Mouse (Mus musculus) layer of hippocampus, adult 8-10 months (tissue): ENCODE data around the gene Tyk2. TPM values are rescaled to one million over a fixed set of nuclear protein-coding genes. Genes with fewer than 3 reads are reported as not detected.

ENCODE experiments used
- DNase-seq, 2 experiments: peaks; one replicate each; pipeline ENCODE4 v3.0.0; 2022; ENCODE audit warnings: low spot score in 2 of 2
- total RNA-seq, 4 experiments: library from RNA; stranded (reverse); gene quantifications; 2 replicates each; pipeline ENCODE4 v1.2.4; 2022

Tyk2 gene
- 10 to 100 TPM; 17.1 to 20.7 (median 18.7) TPM for total RNA-seq

DNA sequence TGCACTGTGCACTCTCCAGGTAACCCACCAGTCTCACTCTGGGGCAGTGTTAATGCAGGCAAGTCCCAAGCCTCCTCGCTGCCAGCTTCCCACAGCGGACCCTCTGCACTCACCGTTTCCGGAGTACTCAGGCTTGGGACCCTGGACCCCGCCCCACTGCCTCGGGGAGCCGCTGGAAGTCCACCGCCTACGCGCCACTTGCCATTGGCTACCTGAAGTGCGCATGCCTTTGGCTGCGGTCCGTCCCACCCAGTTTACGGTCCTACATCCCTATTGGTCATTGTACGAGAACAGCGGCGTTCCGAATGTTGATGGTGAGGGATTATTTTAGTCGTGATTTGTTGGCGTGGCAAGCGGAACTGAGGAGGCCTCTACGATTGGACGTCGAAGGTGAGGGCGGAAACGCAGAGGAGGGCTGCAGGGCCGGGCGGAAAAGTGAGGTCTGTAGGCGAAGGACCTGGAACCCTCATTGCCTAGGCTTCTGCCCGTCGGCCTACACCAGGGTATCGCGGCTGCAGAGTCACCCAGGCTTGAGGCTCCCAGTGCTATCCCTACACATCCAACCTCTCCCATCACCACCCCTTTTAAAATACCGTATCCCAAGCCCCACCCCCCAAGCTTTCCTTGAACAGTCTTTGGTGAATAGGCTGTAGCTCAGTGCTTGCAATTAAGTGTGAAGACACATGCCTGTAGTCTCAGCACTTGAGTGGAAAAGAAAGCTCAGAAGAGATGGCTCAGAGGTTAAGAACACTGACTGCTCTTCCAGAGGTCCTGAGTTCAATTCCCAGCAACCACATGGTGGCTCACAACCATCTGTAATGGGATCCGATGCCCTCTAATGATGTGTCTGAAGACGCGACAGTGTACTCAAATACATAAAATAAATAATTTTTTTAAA is at the start of gene Tyk2:
TSS of gene Tyk2 (minus strand) at position 185 of the 898 bp plus-strand sequence.
- peak; percentile 93 to 96 for DNase-seq

DNA sequence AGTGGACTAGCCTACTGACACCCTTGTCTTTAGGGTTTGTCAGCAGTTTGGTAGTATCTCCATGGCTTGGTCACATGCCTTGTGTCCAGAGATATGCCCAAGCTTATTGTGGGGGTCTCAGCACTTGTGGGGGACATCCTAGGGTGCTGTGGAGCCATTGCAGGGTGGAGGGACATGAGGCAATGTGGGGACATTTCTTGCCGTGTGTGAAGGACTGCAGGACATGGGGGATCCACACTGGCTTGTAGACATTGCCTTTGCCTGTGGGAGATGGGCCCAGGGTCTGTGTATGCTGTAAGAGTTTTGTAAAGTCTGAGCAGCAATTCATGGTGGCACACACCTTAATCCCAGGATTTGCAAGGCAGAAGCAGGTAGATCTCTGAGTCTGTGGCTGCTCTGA is 49.8 kb upstream of the Tyk2 start:
- DNase-seq: no peak

- DNase-seq: no peak
These were observed 49.4 kb upstream of the Tyk2 start for GRCm38 (mm10) chr9:21180402-21180801.

- no peak for DNase-seq
These were observed 41.3 kb upstream of the Tyk2 start for GRCm38 (mm10) chr9:21172364-21172763.

GRCm38 (mm10) chr9:21169157-21169556 is 38.1 kb upstream of the Tyk2 start:
- no peak for DNase-seq

DNA sequence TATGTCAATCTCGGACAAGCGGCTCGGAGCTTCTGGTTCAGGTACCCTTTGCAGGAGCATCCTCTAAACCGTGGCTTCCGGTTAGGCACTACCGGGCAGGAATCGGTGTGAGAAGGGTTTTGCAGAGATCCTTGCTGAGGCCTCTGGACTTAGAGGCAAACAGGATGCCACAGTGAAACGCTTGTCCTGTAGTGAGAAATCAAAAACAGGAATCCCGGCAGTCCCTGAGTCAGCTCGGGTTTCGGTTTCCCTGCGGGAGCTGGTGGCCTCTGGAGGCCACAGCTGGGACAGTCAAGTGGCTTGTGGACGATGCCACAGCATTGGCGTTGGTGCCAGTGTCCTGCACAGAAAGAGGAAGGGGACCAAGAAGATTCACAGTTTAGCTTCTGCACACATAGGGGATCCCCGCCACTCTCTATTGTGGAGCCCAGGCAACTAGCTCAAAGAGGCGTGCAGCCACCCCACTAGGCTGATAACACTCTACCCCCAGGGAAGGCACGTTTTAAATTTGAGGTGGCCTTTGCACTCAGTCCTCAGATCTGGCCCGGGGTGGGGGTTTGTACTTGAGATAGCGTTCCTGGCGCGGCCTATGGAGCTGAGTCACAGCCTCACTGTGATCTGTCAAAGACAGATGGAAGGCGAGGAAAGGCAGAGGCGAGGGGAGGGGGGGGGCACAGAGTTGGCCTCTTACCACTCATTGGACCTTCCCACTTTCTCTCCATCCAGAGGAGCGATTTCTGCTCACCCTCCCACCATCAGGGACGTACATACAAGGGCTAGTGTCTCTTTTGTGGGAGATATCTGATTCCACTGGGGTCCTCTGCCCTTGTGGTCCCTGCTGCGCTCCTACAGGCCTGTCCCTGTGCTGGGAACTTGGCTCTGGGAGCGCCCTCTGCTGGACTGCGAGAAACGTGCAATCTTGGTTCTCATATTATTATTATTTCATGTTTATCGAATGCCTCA is 37.4 kb upstream of the Tyk2 start:
- peak in 1 of 2 experiments; percentile 68 for DNase-seq

DNA sequence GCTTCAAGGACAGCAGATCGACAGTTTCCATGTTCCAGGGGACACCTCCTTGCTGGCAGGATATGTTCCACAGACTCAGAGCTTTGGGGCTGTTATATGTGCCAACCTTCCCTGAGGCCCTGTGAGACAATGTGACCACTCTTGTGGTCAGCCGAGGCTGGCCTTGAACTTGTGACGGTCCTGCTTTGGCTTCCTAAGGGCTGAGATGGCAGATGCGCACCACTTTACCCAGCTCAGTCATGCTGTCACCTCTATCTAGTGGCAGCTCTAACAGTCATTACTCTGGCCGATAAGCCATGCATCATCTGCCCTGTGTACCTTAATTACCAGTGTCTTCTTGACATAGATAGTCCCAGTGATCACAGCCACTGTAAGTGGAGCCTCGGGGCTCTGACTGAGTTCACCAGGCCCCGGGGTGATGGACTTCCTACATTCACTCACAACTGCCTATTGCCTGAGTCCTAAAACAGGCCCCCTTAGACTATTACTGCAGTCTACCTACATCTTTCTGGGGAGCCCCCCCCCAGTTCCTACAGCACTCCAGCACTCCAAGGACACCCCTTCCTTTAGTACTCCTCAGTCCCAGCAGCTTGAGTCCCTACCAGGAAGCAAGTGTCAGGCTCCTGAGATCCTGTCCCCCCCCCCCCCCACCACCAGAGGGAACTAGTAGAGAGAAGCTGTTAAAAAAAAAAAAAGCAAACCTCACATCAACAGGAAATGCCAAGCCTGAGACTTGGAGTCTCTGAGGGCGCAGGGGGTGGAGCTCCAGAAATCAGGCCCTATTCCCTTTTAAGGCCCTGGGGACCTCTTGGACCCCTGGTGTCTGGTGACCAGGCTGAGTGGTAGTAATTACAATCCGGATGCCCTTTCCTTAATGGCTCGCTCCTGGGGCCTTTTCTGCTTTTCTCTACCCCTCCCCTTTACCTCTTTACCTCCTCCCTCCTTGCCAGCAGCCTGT is 36.4 kb upstream of the Tyk2 start:
- no peak for DNase-seq

GRCm38 (mm10) chr9:21166516-21166915 is 35.5 kb upstream of the Tyk2 start:
- peak in 1 of 2 experiments; percentile 19 for DNase-seq

- DNase-seq: peak in 1 of 2 experiments; percentile 44
These were observed 35.0 kb upstream of the Tyk2 start for GRCm38 (mm10) chr9:21165952-21166451.

DNA sequence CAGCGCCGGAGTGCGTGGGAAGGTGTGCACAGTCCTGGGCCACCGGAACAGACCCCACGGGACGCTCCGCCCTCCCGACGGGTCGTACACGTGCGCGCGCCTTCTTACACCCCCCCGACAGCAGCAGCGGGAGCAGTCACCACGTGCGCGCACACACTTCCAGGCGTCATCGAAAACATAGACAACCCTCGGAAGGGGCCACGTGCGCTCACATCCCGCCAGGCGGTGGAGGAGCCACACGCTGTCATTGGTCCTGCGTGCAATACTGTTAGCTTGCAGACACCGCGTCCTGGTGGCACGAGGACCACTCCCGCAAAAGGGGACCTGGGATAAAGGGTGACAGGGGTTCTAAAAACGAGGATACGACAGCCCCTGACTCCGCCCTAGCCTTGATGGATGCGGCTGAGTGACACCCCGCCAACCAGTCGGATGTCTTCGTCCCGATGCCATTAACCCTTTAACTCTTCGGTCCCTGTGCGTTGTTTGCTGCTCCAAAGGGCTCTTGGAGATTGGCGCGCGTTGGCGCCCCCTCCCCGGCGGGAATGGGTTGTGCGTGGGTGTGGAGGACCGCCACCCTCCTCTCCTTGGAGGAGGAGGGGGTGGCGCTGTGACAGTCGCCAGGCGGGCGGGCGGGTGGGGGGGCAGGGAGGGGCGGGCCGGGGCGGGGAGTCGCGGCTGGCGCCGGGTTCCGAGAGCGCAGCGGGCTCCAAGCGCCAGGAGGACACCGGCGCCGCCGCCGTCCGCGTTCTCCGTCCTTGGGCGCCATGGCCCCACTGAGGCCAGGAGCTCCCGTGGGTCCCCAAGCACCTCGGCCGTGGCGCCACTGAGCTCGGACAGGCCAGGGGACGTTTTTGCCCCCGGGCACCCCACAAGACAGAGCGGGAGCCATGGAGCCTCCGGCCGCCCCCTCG is 34.3 kb upstream of the Tyk2 start, which contains the start of gene Pde4a:
TSS of gene Pde4a (plus strand) at position 674 of the 911 bp plus-strand sequence.
- peak; percentile 76 to 79 for DNase-seq

DNA sequence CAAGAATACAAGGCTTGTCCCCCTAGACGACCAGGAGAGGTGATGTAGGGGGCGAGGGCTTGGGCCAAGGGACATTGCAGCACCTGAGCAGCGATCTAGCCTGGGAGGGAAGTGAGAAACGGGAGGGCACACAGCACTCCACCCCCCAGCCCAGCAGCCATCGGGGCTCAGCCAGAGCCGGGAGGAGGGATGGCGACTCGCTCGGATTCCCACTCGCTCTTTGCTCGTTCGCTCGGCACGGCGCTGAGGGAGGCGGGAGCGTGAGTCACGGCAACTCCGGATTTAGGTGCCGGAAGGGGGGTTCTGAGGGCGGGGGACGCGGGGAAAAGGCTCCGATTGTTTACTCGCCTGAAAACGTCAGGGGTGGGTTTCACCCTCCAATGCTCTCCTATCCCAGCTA is 33.0 kb upstream of the Tyk2 start:
- DNase-seq: peak in 1 of 2 experiments; percentile 44

DNA sequence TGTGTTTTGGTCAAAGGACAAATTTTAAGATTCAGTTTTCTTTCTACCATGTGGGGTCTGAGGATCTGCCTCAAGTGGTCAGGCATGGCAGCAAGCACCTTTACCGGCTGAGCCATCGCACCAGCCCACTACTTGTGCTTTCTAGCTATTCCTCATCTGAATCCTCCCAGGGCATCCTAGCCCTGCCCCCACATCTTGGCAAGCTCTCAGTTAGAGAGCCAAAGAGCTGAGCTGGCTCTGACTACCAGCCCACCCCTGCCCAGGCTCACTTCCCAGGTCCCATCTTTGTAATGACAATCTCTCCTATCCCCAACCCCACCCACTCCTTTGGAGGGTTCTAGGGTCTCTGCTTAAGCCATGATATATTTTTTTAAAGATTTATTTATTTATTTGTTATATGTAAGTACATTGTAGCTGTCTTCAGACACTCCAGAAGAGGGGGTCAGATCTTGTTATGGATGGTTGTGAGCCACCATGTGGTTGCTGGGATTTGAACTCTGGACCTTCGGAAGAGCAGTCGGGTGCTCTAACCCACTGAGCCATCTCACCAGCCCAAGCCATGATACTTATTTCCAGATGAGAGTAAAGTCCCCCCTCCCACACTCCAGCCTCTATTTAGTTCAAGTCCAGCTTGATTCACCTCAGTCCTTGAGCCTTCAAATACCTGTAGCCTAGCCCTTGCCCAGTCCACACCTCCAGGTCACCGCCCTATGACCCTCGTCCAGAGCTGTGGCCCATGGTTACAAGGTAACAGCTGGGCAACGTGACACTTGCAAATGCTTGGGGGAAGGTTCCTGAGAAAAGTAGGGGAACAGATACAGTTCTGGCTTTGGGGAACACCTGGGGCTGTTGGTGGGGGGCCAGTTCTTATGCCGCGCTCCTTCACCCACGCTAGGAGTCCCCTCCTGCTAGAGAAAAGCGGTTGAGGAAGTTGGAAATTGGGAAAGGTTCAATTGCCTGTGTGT is 32.3 kb upstream of the Tyk2 start:
- no peak for DNase-seq

- DNase-seq: peak; percentile 89 to 91
These were observed 30.3 kb upstream of the Tyk2 start for GRCm38 (mm10) chr9:21161209-21161909.

- DNase-seq: no peak
These were observed 23.7 kb upstream of the Tyk2 start for GRCm38 (mm10) chr9:21154787-21155186.

- no peak for DNase-seq
These were observed 22.8 kb upstream of the Tyk2 start for GRCm38 (mm10) chr9:21153833-21154232.

GRCm38 (mm10) chr9:21153331-21153730 is 22.3 kb upstream of the Tyk2 start:
- no peak for DNase-seq

DNA sequence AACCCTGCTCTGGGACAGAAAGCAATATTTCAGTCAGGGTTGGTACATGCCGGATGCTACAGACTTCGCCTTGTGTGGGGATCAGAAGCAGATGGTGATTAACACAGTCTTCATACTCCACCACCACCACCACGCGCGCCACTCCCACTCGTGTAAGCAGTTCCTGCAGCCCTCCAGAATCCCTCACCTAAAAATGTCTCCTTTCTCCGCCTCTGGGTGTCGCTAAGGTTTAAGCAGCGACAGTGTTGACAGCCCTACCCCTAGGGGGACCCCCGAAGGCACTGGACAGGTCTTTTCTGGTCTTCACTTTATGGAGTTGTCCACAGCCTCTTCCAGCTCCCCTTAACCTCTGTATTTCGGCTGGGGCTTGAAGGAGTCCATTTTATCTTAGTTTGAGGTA is 21.7 kb upstream of the Tyk2 start:
- DNase-seq: peak; percentile 70 to 79
